In the genomic region with DNA sequence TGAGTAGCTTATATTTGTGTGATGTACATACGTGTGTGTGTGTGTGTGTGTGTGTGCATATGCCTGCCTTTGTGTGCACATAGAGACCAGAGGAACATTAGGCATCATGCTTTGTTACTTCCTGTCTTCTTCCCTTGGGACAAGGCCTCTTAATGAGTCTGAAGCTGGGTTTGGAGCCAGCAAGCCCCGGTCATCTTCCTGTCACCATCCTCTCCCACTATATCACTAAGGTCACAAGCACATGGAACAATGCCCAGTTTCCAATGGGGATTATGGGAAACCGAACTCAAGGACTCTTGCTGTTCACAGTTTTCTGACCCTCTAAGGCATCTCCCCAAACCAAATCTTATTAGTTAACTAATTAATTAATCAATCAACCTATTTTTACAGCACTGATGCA, we compare ENCODE assay signal across 12 mouse cellular contexts.
A peak's percentile ranks its signal among the peaks of the same experiment; 100 is the strongest.
DNase-seq lines count a peak whose midpoint lies in the region; ATAC-seq and TF ChIP-seq lines count a peak whose summit lies in the region.
"Had no signal": no experiment of that assay in that cellular context is flagged by ENCODE, and none has a peak within 500 bp of the region (broad histone marks: within the 10 kb centered on the region; RNA-seq: fewer than 3 reads in every experiment).

No protein-coding gene starts in this region.

- no peaks in the 10 kb centered on the region for H3K9me3 ChIP-seq in liver, postnatal 0 days (ENCODE audit: low read length)
- H3K9me3 ChIP-seq: embryonic facial prominence, embryonic 15.5 days; forebrain, embryonic 13.5 days; limb, embryonic 10.5 days; neural tube, embryonic 15.5 days had no signal

- no peak for TF ChIP-seq CTCF in liver, postnatal 0 days (IDR thresholded peaks at IDR 0.05; ENCODE audit: low read depth)

- no peaks in the 10 kb centered on the region for H3K27me3 ChIP-seq in liver, postnatal 0 days (ENCODE audit: insufficient read depth, low read length)
- H3K27me3 ChIP-seq: embryonic facial prominence, embryonic 15.5 days; forebrain, embryonic 13.5 days; neural tube, embryonic 15.5 days had no signal

- no peak overlapping the region for H3K9ac ChIP-seq in liver, postnatal 0 days (replicated peaks)
- H3K9ac ChIP-seq: embryonic facial prominence, embryonic 15.5 days; forebrain, embryonic 13.5 days; neural tube, embryonic 15.5 days had no signal

- WGBS in liver, postnatal 0 days (ENCODE audit: insufficient replicate concordance) = 72% methylated on average over 3 of the region's 3 CpGs

- no peak overlapping the region for H3K4me2 ChIP-seq in liver, postnatal 0 days (ENCODE audit: low read depth, low read length)
- H3K4me2 ChIP-seq: embryonic facial prominence, embryonic 15.5 days; forebrain, embryonic 13.5 days; neural tube, embryonic 15.5 days had no signal

- no peak overlapping the region for H3K4me3 ChIP-seq in liver, postnatal 0 days (ENCODE audit: low read depth, low read length)
- H3K4me3 ChIP-seq: embryonic facial prominence, embryonic 15.5 days; forebrain, embryonic 13.5 days; limb, embryonic 10.5 days; neural tube, embryonic 15.5 days had no signal

- H3K27ac ChIP-seq in liver, postnatal 0 days (ENCODE audit: low read depth) = no peak overlapping the region
- H3K27ac ChIP-seq: embryonic facial prominence, embryonic 15.5 days; forebrain, embryonic 13.5 days; limb, embryonic 10.5 days; neural tube, embryonic 15.5 days had no signal

- 0 out of 2 replicates have a peak, but pooled peaks have one; percentile 3 for ATAC-seq in liver, postnatal 0 days
- ATAC-seq: forebrain, embryonic 13.5 days had no signal

- TF ChIP-seq EP300 in liver, postnatal 0 days (IDR thresholded peaks at IDR 0.05; ENCODE audit: low read depth) = peak; percentile 38; the same call in 1 of the 2 replicates

- peak; percentile 37 to 49 for DNase-seq in adrenal gland, postnatal 36 days
- DNase-seq in adrenal gland, adult 2 months = no peak
- DNase-seq in liver, postnatal 0 days = no peak
- no peak for DNase-seq in liver
- peak; percentile 66 for DNase-seq in kidney, postnatal 10 days
- DNase-seq in skeletal muscle tissue, adult 2 months (ENCODE audit: low read depth, low spot score) = peak; percentile 49
- DNase-seq in urinary bladder, postnatal 25 days (ENCODE audit: low spot score) = no peak
- DNase-seq in testis, postnatal 14 days (ENCODE audit: low spot score) = no peak

- H3K4me1 ChIP-seq in liver, postnatal 0 days (ENCODE audit: insufficient read depth) = peaks cover 11% of the 10 kb centered on the region
- H3K4me1 ChIP-seq: forebrain, embryonic 13.5 days; neural tube, embryonic 15.5 days had no signal

- H3K36me3 ChIP-seq in liver, postnatal 0 days (replicated peaks; ENCODE audit: insufficient read depth, low read length) = no peaks in the 10 kb centered on the region
- H3K36me3 ChIP-seq: embryonic facial prominence, embryonic 15.5 days; limb, embryonic 10.5 days; neural tube, embryonic 15.5 days had no signal

Comparison
In these comparisons a context has a peak if more than half of its experiments do, and no peak if none do; other contexts are left out.
1. DNase-seq: peak in adrenal gland, postnatal 36 days (2 of 2), kidney, postnatal 10 days (single experiment) and skeletal muscle tissue, adult 2 months (single experiment); none in adrenal gland, adult 2 months (single experiment), liver, postnatal 0 days (single experiment), liver (single experiment), urinary bladder, postnatal 25 days (single experiment) and testis, postnatal 14 days (single experiment).